Mouse (Mus musculus) C2C12 (cell line): ENCODE data around the gene Ppm1b.

ENCODE experiments used
- CEBPB ChIP-seq: IDR thresholded peaks from one replicate; pipeline ENCODE4 v1.6.1; 2011; ENCODE audit warnings: low read depth, mild to moderate bottlenecking, control low read depth, moderate library complexity
- CTCF ChIP-seq: IDR thresholded peaks from one replicate; pipeline ENCODE4 v1.5.1; 2011; ENCODE audit not compliant: control insufficient read depth, insufficient read depth, insufficient read length
- FOSL1 ChIP-seq: IDR thresholded peaks from one replicate; pipeline ENCODE4 v1.8.0; 2011; ENCODE audit warnings: mild to moderate bottlenecking, low read length; ENCODE audit not compliant: poor library complexity, insufficient read depth, severe bottlenecking
- MAX ChIP-seq: IDR thresholded peaks from one replicate; pipeline ENCODE4 v1.6.1; 2011; ENCODE audit warnings: mild to moderate bottlenecking, control low read depth
- MYOG ChIP-seq: IDR thresholded peaks from one replicate; pipeline ENCODE4 v1.6.1; 2011; ENCODE audit not compliant: control insufficient read depth, insufficient read length; ENCODE audit errors: extremely low read depth

GRCm38 (mm10) chr17:85058276-85058675 lies 101.7 kb downstream of the Ppm1b start:
- TF ChIP-seq CTCF (no peak), MAX (no peak), CEBPB (no peak), MYOG (no peak), FOSL1 (no peak)
